ENCODE assay signal across 22 mouse cellular contexts in genomic region chr9:96243915-96244314, GRCm38 (mm10). TPM values are rescaled to one million over a fixed set of nuclear protein-coding genes. Genes with fewer than 3 reads are reported as not detected.
A peak's percentile ranks its signal among the peaks of the same experiment; 100 is the strongest.
DNase-seq lines count a peak whose midpoint lies in the region; ATAC-seq and TF ChIP-seq lines count a peak whose summit lies in the region.
"Had no signal": no experiment of that assay in that cellular context is flagged by ENCODE, and none has a peak within 500 bp of the region (broad histone marks: within the 10 kb centered on the region; RNA-seq: fewer than 3 reads in every experiment).

No protein-coding gene starts in this region.

- H3K9me3 ChIP-seq in intestine, embryonic 15.5 days: no peaks in the 10 kb centered on the region
- H3K9me3 ChIP-seq in intestine, postnatal 0 days (ENCODE audit: control insufficient read depth): no peaks in the 10 kb centered on the region
- H3K9me3 ChIP-seq in liver, embryonic 15.5 days (replicated peaks): no peaks in the 10 kb centered on the region
- no peaks in the 10 kb centered on the region for H3K9me3 ChIP-seq in neural tube, embryonic 15.5 days (replicated peaks)
- H3K9me3 ChIP-seq: embryonic facial prominence, embryonic 15.5 days; heart, embryonic 10.5 days; hindbrain, embryonic 15.5 days; midbrain, embryonic 10.5 days; neural tube, embryonic 13.5 days had no signal

- TF ChIP-seq POLR2A in liver, adult 2 months (IDR thresholded peaks at IDR 0.05; ENCODE audit: extremely low read depth, insufficient read depth, low read length): no peak

- H3K36me3 ChIP-seq in liver, adult 2 months (ENCODE audit: control insufficient read depth, insufficient read depth, low read length): peaks cover 2% of the 10 kb centered on the region; the same call in 1 of the 2 replicates
- H3K36me3 ChIP-seq in intestine, embryonic 15.5 days: no peaks in the 10 kb centered on the region
- no peaks in the 10 kb centered on the region for H3K36me3 ChIP-seq in intestine, postnatal 0 days (ENCODE audit: control insufficient read depth, insufficient read depth)
- H3K36me3 ChIP-seq in liver, embryonic 15.5 days (replicated peaks): no peaks in the 10 kb centered on the region
- H3K36me3 ChIP-seq in neural tube, embryonic 15.5 days: no peaks in the 10 kb centered on the region
- H3K36me3 ChIP-seq: hindbrain, embryonic 15.5 days; neural tube, embryonic 13.5 days had no signal

- WGBS in liver, adult 2 months: 59% methylated on average over 6 of the region's 6 CpGs
- 63% methylated on average over 6 of the region's 6 CpGs for WGBS in intestine, embryonic 15.5 days
- WGBS in intestine, postnatal 0 days: 40% methylated on average over 6 of the region's 6 CpGs
- WGBS in liver, embryonic 15.5 days (ENCODE audit: insufficient replicate concordance): 76% methylated on average over 6 of the region's 6 CpGs
- 87% methylated on average over 6 of the region's 6 CpGs for WGBS in neural tube, embryonic 15.5 days

- peak; percentile 92 for ATAC-seq in intestine, embryonic 15.5 days
- ATAC-seq in intestine, postnatal 0 days: peak; percentile 96
- no peak for ATAC-seq in liver, embryonic 15.5 days (ENCODE audit: insufficient read depth)
- no peak for ATAC-seq in neural tube, embryonic 15.5 days (ENCODE audit: low FRiP score)
- ATAC-seq: forebrain, embryonic 14.5 days; midbrain, embryonic 16.5 days had no signal

- no peaks in the 10 kb centered on the region for H3K27me3 ChIP-seq in liver, adult 2 months (ENCODE audit: control insufficient read depth, insufficient read depth, low read length)
- no peaks in the 10 kb centered on the region for H3K27me3 ChIP-seq in intestine, embryonic 15.5 days (replicated peaks)
- no peaks in the 10 kb centered on the region for H3K27me3 ChIP-seq in intestine, postnatal 0 days (replicated peaks; ENCODE audit: control insufficient read depth, insufficient read depth, low read length)
- H3K27me3 ChIP-seq in liver, embryonic 15.5 days: no peaks in the 10 kb centered on the region
- H3K27me3 ChIP-seq in neural tube, embryonic 15.5 days (replicated peaks): no peaks in the 10 kb centered on the region
- H3K27me3 ChIP-seq: embryonic facial prominence, embryonic 15.5 days; hindbrain, embryonic 15.5 days; neural tube, embryonic 13.5 days had no signal

- TF ChIP-seq CTCF in liver, adult 2 months (IDR thresholded peaks at IDR 0.05; ENCODE audit: low read depth, low read length): no peak
- TF ChIP-seq CTCF in intestine, postnatal 0 days (IDR thresholded peaks at IDR 0.05; ENCODE audit: low read depth): no peak

- H3K4me2 ChIP-seq in intestine, embryonic 15.5 days (replicated peaks): no peak overlapping the region
- no peak overlapping the region for H3K4me2 ChIP-seq in intestine, postnatal 0 days (replicated peaks; ENCODE audit: low read depth)
- H3K4me2 ChIP-seq in liver, embryonic 15.5 days: no peak overlapping the region
- no peak overlapping the region for H3K4me2 ChIP-seq in neural tube, embryonic 15.5 days
- H3K4me2 ChIP-seq: embryonic facial prominence, embryonic 15.5 days; hindbrain, embryonic 15.5 days; lung, embryonic 14.5 days; neural tube, embryonic 13.5 days had no signal

- H3K4me3 ChIP-seq in liver, adult 2 months (ENCODE audit: insufficient read depth, low read depth, low read length): no peak overlapping the region
- no peak overlapping the region for H3K4me3 ChIP-seq in intestine, embryonic 15.5 days (replicated peaks)
- H3K4me3 ChIP-seq in intestine, postnatal 0 days (ENCODE audit: low read depth, low read length): no peak overlapping the region
- no peak overlapping the region for H3K4me3 ChIP-seq in liver, embryonic 15.5 days (replicated peaks)
- H3K4me3 ChIP-seq in neural tube, embryonic 15.5 days (replicated peaks): no peak overlapping the region
- H3K4me3 ChIP-seq: embryonic facial prominence, embryonic 15.5 days; heart, embryonic 10.5 days; hindbrain, embryonic 15.5 days; left cerebral cortex, adult 2 months; midbrain, embryonic 10.5 days; myocyte; neural tube, embryonic 13.5 days had no signal

- no peak overlapping the region for H3K9ac ChIP-seq in liver, adult 2 months (ENCODE audit: low read depth, low read length)
- H3K9ac ChIP-seq in intestine, embryonic 15.5 days: no peak overlapping the region
- no peak overlapping the region for H3K9ac ChIP-seq in intestine, postnatal 0 days (ENCODE audit: low read depth, low read length)
- H3K9ac ChIP-seq in liver, embryonic 15.5 days: no peak overlapping the region
- H3K9ac ChIP-seq in neural tube, embryonic 15.5 days (replicated peaks): no peak overlapping the region
- H3K9ac ChIP-seq: embryonic facial prominence, embryonic 15.5 days; hindbrain, embryonic 15.5 days; lung, embryonic 14.5 days; neural tube, embryonic 13.5 days had no signal

- no peak overlapping the region for H3K27ac ChIP-seq in liver, adult 2 months (replicated peaks; ENCODE audit: insufficient read depth, low read depth, low read length)
- H3K27ac ChIP-seq in intestine, embryonic 15.5 days: no peak overlapping the region
- peak overlapping the region; percentile 35 for H3K27ac ChIP-seq in intestine, postnatal 0 days (ENCODE audit: low read depth, low read length)
- H3K27ac ChIP-seq in liver, embryonic 15.5 days (replicated peaks): 0 out of 2 replicates have a peak overlapping the region, but pooled peaks have one; percentile 33
- no peak overlapping the region for H3K27ac ChIP-seq in neural tube, embryonic 15.5 days (replicated peaks)
- H3K27ac ChIP-seq: embryonic facial prominence, embryonic 15.5 days; heart, embryonic 10.5 days; hindbrain, embryonic 15.5 days; left cerebral cortex, adult 2 months; midbrain, embryonic 10.5 days; neural tube, embryonic 13.5 days had no signal

- H3K4me1 ChIP-seq in liver, adult 2 months (ENCODE audit: control insufficient read depth, insufficient read depth, low read length): no peaks in the 10 kb centered on the region
- no peaks in the 10 kb centered on the region for H3K4me1 ChIP-seq in intestine, embryonic 15.5 days (replicated peaks)
- 0 out of 2 replicates have a peak, but pooled peaks cover 9% of the 10 kb centered on the region for H3K4me1 ChIP-seq in intestine, postnatal 0 days (replicated peaks; ENCODE audit: control insufficient read depth, insufficient read depth, low read length)
- H3K4me1 ChIP-seq in liver, embryonic 15.5 days (replicated peaks): peaks cover 63% of the 10 kb centered on the region
- no peaks in the 10 kb centered on the region for H3K4me1 ChIP-seq in neural tube, embryonic 15.5 days
- H3K4me1 ChIP-seq: embryonic facial prominence, embryonic 15.5 days; hindbrain, embryonic 15.5 days; midbrain, embryonic 10.5 days; neural tube, embryonic 13.5 days had no signal

- H3K79me2 ChIP-seq in liver, adult 2 months (ENCODE audit: control insufficient read depth, insufficient read depth, low read length): no peaks in the 10 kb centered on the region

- peak; percentile 37 for DNase-seq in liver, adult 2 months (ENCODE audit: extremely low read depth, low read depth, low spot score)
- no peak for DNase-seq in liver
- DNase-seq in adrenal gland, postnatal 4 days (ENCODE audit: low spot score in 2 of 2): no peak
- no peak for DNase-seq in layer of hippocampus, postnatal 10 days (ENCODE audit: low spot score in 2 of 2)
- DNase-seq: adrenal gland, postnatal 10 days; cerebellum, adult 8-10 months; layer of hippocampus, adult 9-11 months; lung, embryonic 14.5 days; right cerebral cortex, adult 18-20 months had no signal

RNA-seq across cellular contexts. Expression of gene Tfdp2, which starts 47.8 kb away (rescaled TPM):
- 16.2 and 18.3 TPM in 2 replicates for total RNA-seq in liver, adult 2 months (2014; rRNA removed)
- polyA plus RNA-seq in liver, adult 2 months (2012; rRNA removed): 6.1 and 6.9 TPM in 2 replicates
- 34.8 and 39.2 TPM in 2 replicates for polyA plus RNA-seq in intestine, embryonic 15.5 days (2015; fragmentation: Nextera tagmentation; extraction: Ambion mirVana)
- polyA plus RNA-seq in intestine, postnatal 0 days (2015; fragmentation: Nextera tagmentation; extraction: Ambion mirVana): 42.9 and 43.2 TPM in 2 replicates
- 93.8 and 100 TPM in 2 replicates for polyA plus RNA-seq in liver, embryonic 15.5 days (2015; fragmentation: Nextera tagmentation; extraction: Ambion mirVana)
- total RNA-seq in adrenal gland, postnatal 4 days (2021): 10 to 100 TPM; 71.4 to 81.3 TPM
- total RNA-seq in layer of hippocampus, postnatal 10 days (2021): 10 to 100 TPM; 21.0 to 24.5 TPM
- polyA plus RNA-seq in neural tube, embryonic 15.5 days (2015; fragmentation: Nextera tagmentation; extraction: Ambion mirVana): 16.2 and 18.5 TPM in 2 replicates

Comparison
In these comparisons a context has a peak if more than half of its experiments do, and no peak if none do; other contexts are left out.
1. H3K27ac ChIP-seq: peak in intestine, postnatal 0 days (single experiment) and liver, embryonic 15.5 days (single experiment); none in liver, adult 2 months (single experiment), intestine, embryonic 15.5 days (single experiment) and neural tube, embryonic 15.5 days (single experiment).
2. ATAC-seq: peak in intestine, embryonic 15.5 days (single experiment) and intestine, postnatal 0 days (single experiment); none in liver, embryonic 15.5 days (single experiment) and neural tube, embryonic 15.5 days (single experiment).